Mouse (Mus musculus) right cerebral cortex, postnatal 25 days (tissue): ENCODE data around the gene Fbxw8.
A peak's percentile ranks its signal among the peaks of the same experiment; 100 is the strongest.

Experiments used
- DNase-seq: peaks from one replicate; pipeline ENCODE4 v3.0.0; 2022

The Fbxw8 gene

GRCm38 (mm10) chr5:118155565-118155947, 292 bp upstream of the Fbxw8 start:
- DNase-seq, result no peak

- DNase-seq, result no peak
These were observed 5.6 kb downstream of the Fbxw8 start for GRCm38 (mm10) chr5:118149711-118150110.

- no peak for DNase-seq
These were observed 8.0 kb downstream of the Fbxw8 start for GRCm38 (mm10) chr5:118147264-118147663.

- no peak for DNase-seq
These were observed 9.1 kb downstream of the Fbxw8 start for GRCm38 (mm10) chr5:118145999-118146679.

- no peak for DNase-seq
These were observed 9.8 kb downstream of the Fbxw8 start for GRCm38 (mm10) chr5:118145458-118145857.

- no peak for DNase-seq
These were observed 10.5 kb downstream of the Fbxw8 start for GRCm38 (mm10) chr5:118144770-118145169.

GRCm38 (mm10) chr5:118144327-118144726, 10.9 kb downstream of the Fbxw8 start:
- DNase-seq, result no peak

- DNase-seq, result no peak
These were observed 11.8 kb downstream of the Fbxw8 start for GRCm38 (mm10) chr5:118143211-118144026.

- DNase-seq, result no peak
These were observed 12.8 kb downstream of the Fbxw8 start for GRCm38 (mm10) chr5:118142471-118142870.

GRCm38 (mm10) chr5:118139630-118140029, 15.6 kb downstream of the Fbxw8 start:
- no peak for DNase-seq

- no peak for DNase-seq
These were observed 18.9 kb downstream of the Fbxw8 start for GRCm38 (mm10) chr5:118136391-118136790.

GRCm38 (mm10) chr5:118128651-118129050, 26.6 kb downstream of the Fbxw8 start:
- no peak for DNase-seq

- DNase-seq, result no peak
These were observed 27.1 kb downstream of the Fbxw8 start for GRCm38 (mm10) chr5:118128208-118128607.

GRCm38 (mm10) chr5:118126671-118127070, 28.6 kb downstream of the Fbxw8 start:
- DNase-seq, result no peak

GRCm38 (mm10) chr5:118123096-118123495, 32.2 kb downstream of the Fbxw8 start:
- DNase-seq, result no peak

GRCm38 (mm10) chr5:118121928-118122327, 33.3 kb downstream of the Fbxw8 start:
- DNase-seq, result no peak

- no peak for DNase-seq
These were observed 34.6 kb downstream of the Fbxw8 start for GRCm38 (mm10) chr5:118120670-118121069.

GRCm38 (mm10) chr5:118118922-118119321, 36.3 kb downstream of the Fbxw8 start:
- DNase-seq, result no peak

GRCm38 (mm10) chr5:118118351-118118750, 36.9 kb downstream of the Fbxw8 start:
- no peak for DNase-seq

GRCm38 (mm10) chr5:118113617-118114016, 41.6 kb downstream of the Fbxw8 start:
- peak; percentile 83 for DNase-seq

- peak; percentile 35 for DNase-seq
These were observed 42.2 kb downstream of the Fbxw8 start for GRCm38 (mm10) chr5:118113043-118113442.

- DNase-seq, result no peak
These were observed 46.3 kb downstream of the Fbxw8 start for GRCm38 (mm10) chr5:118108794-118109440.

- DNase-seq, result peak; percentile 53
These were observed 47.0 kb downstream of the Fbxw8 start for GRCm38 (mm10) chr5:118108124-118108793.
